Mouse (Mus musculus): ENCODE results near the gene Cdc37.

DNA sequence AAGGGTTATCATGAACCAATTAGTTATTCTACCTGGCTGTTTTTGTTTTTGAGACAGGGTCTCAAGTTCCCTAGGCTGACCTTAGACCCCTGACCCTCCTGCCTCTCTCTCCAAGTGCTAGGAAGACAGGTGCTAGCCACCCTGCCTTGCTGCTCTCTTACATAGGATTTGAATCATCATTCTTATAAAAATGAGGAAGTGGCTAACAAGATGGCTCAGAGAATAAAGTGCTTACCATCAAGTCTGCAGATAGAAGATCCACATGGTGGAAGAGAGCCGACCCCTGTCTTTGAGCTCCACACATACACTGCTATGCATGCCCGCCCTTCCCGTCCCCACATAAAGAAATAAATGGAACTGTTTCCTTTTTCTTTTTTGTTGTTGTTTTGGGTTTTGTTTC is 5.0 kb upstream of the Cdc37 start:
- TF ChIP-seq CTCF (IDR thresholded peaks at IDR 0.05; ENCODE audit: borderline replicate concordance, control insufficient read depth, extremely low read depth, insufficient read depth, low read length, poor library complexity) (no peak), POLR2A (IDR thresholded peaks at IDR 0.05; ENCODE audit: control insufficient read depth, extremely low read depth, insufficient read depth, low read length, poor library complexity) (no peak)
